Mouse (Mus musculus): ENCODE data around the gene Rbm20. TPM values are rescaled to one million over a fixed set of nuclear protein-coding genes. Genes with fewer than 3 reads are reported as not detected.

Rbm20 gene
- total and polyA plus RNA-seq, 3 experiments: 0.05 to 0.56 (median 0.08) TPM

DNA sequence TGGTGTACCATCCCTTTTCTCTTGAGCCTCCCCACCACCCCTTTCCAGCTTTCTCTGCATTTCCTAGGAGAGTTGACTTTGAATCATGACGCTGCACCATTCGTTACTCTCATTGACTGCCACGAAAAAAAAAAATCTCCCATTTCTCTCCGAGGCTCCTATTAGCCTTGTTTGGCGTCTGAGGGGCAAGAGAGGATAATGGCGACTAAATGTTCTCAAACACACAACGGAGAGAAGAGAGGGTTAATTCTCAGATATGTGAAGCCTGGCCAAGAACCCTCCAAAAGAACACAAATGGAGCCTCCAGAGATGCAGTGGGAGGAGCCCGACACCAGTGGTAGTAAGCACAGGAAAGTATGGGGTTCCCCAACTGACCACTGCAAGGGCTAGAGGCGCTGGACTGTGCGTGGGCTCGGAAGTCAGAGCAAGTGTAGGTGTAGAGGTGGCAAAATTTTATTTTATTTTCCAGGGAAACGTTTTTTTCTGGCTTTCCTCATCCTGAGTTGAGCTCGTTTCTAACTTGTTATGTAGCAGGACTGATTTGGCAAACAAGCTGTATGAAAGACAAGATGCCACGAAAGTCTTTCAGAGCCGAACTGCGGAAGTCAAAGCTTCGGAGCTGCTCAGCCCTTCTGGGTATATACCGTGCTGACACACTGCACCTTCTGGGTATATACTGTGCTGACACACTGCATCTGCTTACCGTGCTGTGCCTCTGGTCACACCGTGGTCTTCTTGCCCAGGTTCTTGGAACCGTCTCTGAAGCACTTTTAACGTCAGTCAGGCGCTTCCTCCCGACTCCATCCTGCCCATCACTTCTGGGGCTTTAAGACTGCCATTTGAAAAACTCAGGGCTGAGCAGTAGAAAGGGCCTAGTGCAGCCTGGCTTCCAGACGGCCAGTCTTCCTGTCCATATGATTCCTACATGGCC, 222.1 kb downstream of the Rbm20 start:
- no peaks in the 10 kb centered on the region for H3K36me3 ChIP-seq (replicated peaks in 1 of 2; ENCODE audit: control insufficient read depth in 1 of 2, insufficient read depth in 1 of 2, low read length in 1 of 2)
- peak overlapping the region; percentile 64 for H3K9ac ChIP-seq (ENCODE audit: insufficient read depth, low read depth)
- H3K4me3 ChIP-seq (replicated peaks in 1 of 3; ENCODE audit: low read depth in 2 of 3, low read length in 2 of 3, poor library complexity in 1 of 3): peak overlapping the region; percentile 35 to 53 (median 42)
- no peaks in the 10 kb centered on the region for H3K27me3 ChIP-seq (replicated peaks)
- H3K4me1 ChIP-seq (ENCODE audit: control insufficient read depth in 1 of 2, insufficient read depth in 2 of 2): peaks cover 25 to 69% of the 10 kb centered on the region in 2 experiments
- 0 out of 2 replicates have a peak, but pooled peaks cover 6% of the 10 kb centered on the region for H3K79me2 ChIP-seq (replicated peaks; ENCODE audit: control insufficient read depth, extremely low read depth, insufficient read depth, poor library complexity, severe bottlenecking)
- in situ Hi-C loops (cut with MboI; ENCODE audit: low pct_ligation_motif_present, low pct_unique_long_range_greater_than_20kb, low sequenced_read_pairs): no loop called here
- peak overlapping the region; percentile 80 for H3K4me2 ChIP-seq (ENCODE audit: insufficient read depth, low read depth, poor library complexity, severe bottlenecking)
- dilution Hi-C loops (cut with MboI; ENCODE audit: extremely low pct_ligation_motif_present, extremely low pct_unique_long_range_greater_than_20kb, low sequenced_read_pairs): no loop called here
- peak; percentile 37 for DNase-seq (ENCODE audit: extremely low read depth)
- H3K9me3 ChIP-seq (replicated peaks; ENCODE audit: low read length): no peaks in the 10 kb centered on the region
- peak overlapping the region; percentile 97 for H3K27ac ChIP-seq (ENCODE audit: insufficient read depth, low read depth)
- TF ChIP-seq TCF12 (IDR thresholded peaks at IDR 0.05; ENCODE audit: low read depth, low read length): peak; percentile 58
- peak; percentile 30; the same call in 1 of the 2 replicates for TF ChIP-seq MXI1 (IDR thresholded peaks at IDR 0.05; ENCODE audit: low read depth, low read length)
- peak; percentile 53; the same call in 1 of the 2 replicates for TF ChIP-seq NELFE (IDR thresholded peaks at IDR 0.05; ENCODE audit: low read depth, low read length)
- TF ChIP-seq MYC (IDR thresholded peaks at IDR 0.05; ENCODE audit: low read depth, low read length): no peak
- no peak for TF ChIP-seq POLR2AphosphoS2 (IDR thresholded peaks at IDR 0.05; ENCODE audit: low read depth, low read length)
- no peak for TF ChIP-seq GABPA (IDR thresholded peaks at IDR 0.05; ENCODE audit: insufficient replicate concordance, low read depth, low read length)
- 0 out of 2 replicates have a peak, but pooled peaks have one; percentile 21 for TF ChIP-seq MEF2A (IDR thresholded peaks at IDR 0.05; ENCODE audit: borderline replicate concordance, low read depth, low read length)
- peak; percentile 87 for TF ChIP-seq CHD1 (IDR thresholded peaks at IDR 0.05; ENCODE audit: low read depth, low read length)
- TF ChIP-seq UBTF (IDR thresholded peaks at IDR 0.05; ENCODE audit: low read depth, low read length): no peak
- TF ChIP-seq IRF4 (IDR thresholded peaks at IDR 0.05; ENCODE audit: low read depth, low read length): 0 out of 2 replicates have a peak, but pooled peaks have one; percentile 32
- no peak for TF ChIP-seq ZC3H11A (IDR thresholded peaks at IDR 0.05; ENCODE audit: low read depth, low read length)
- TF ChIP-seq TBP (conservative IDR thresholded peaks at IDR 0.05; ENCODE audit: low read depth, low read length): 0 out of 2 replicates have a peak, but pooled peaks have one; percentile 38
- no peak for TF ChIP-seq KAT2A (IDR thresholded peaks at IDR 0.05; ENCODE audit: insufficient replicate concordance, low read length)
- TF ChIP-seq ETS1 (conservative IDR thresholded peaks at IDR 0.05; ENCODE audit: low read depth, low read length): no peak
- TF ChIP-seq MAFK (IDR thresholded peaks at IDR 0.05; ENCODE audit: insufficient replicate concordance, low read length): no peak
- TF ChIP-seq MAX (IDR thresholded peaks at IDR 0.05; ENCODE audit: low read length): 0 out of 2 replicates have a peak, but pooled peaks have one; percentile 6
- peak; percentile 61; the same call in 1 of the 2 replicates for TF ChIP-seq ELF1 (IDR thresholded peaks at IDR 0.05; ENCODE audit: low read depth, low read length)
- 0 out of 2 replicates have a peak, but pooled peaks have one; percentile 38 for TF ChIP-seq EP300 (IDR thresholded peaks at IDR 0.05; ENCODE audit: low read length)
- TF ChIP-seq JUN (IDR thresholded peaks at IDR 0.05; ENCODE audit: insufficient read depth, low read depth, low read length): no peak
- TF ChIP-seq USF1 (IDR thresholded peaks at IDR 0.05; ENCODE audit: low read depth, low read length): no peak
- TF ChIP-seq ZNF384 (IDR thresholded peaks at IDR 0.05; ENCODE audit: low read depth, low read length): no peak; the same call in 1 of the 2 replicates
- peak; percentile 35; the same call in 1 of the 2 replicates for TF ChIP-seq POLR2A (IDR thresholded peaks at IDR 0.05; ENCODE audit: low read depth, low read length)
- no peak for TF ChIP-seq USF2 (conservative IDR thresholded peaks at IDR 0.05; ENCODE audit: low read depth, low read length)
- TF ChIP-seq PAX5 (IDR thresholded peaks at IDR 0.05; ENCODE audit: low read length): no peak
- 0 out of 2 replicates have a peak, but pooled peaks have one; percentile 24 for TF ChIP-seq CHD2 (IDR thresholded peaks at IDR 0.05; ENCODE audit: low read length)
- TF ChIP-seq RCOR1 (conservative IDR thresholded peaks at IDR 0.05; ENCODE audit: low read depth, low read length): no peak
- TF ChIP-seq SIN3A (IDR thresholded peaks at IDR 0.05; ENCODE audit: low read length): 0 out of 2 replicates have a peak, but pooled peaks have one; percentile 31
- TF ChIP-seq JUND (conservative IDR thresholded peaks at IDR 0.05; ENCODE audit: low read depth, low read length): no peak
- no peak for TF ChIP-seq MAZ (IDR thresholded peaks at IDR 0.05; ENCODE audit: low read depth, low read length)
- TF ChIP-seq SMC3 (IDR thresholded peaks at IDR 0.05; ENCODE audit: low read depth, low read length): no peak
- no peak for TF ChIP-seq CTCF (conservative IDR thresholded peaks at IDR 0.05 in 1 of 2, IDR thresholded peaks at IDR 0.05 in 1 of 2; ENCODE audit: low read depth in 2 of 2, low read length in 2 of 2)
- TF ChIP-seq ZMIZ1 (IDR thresholded peaks at IDR 0.05; ENCODE audit: low read depth, low read length): 0 out of 2 replicates have a peak, but pooled peaks have one; percentile 6
- no peak for TF ChIP-seq RAD21 (IDR thresholded peaks at IDR 0.05; ENCODE audit: low read depth, low read length)
- TF ChIP-seq E2F4 (IDR thresholded peaks at IDR 0.05; ENCODE audit: insufficient replicate concordance, low read depth, low read length): no peak
- peak; percentile 38 for TF ChIP-seq HCFC1 (IDR thresholded peaks at IDR 0.05; ENCODE audit: low read depth, low read length)
- TF ChIP-seq ZKSCAN1 (IDR thresholded peaks at IDR 0.05; ENCODE audit: borderline replicate concordance, low read depth, low read length): no peak
- no peak for TF ChIP-seq BHLHE40 (IDR thresholded peaks at IDR 0.05; ENCODE audit: low read depth, low read length)

Measured in CH12.LX (cell line).